Mouse (Mus musculus) embryo, embryonic 11 days (tissue): Measurements from ENCODE around the gene Ntpcr.

Experiments used
- DNase-seq: peaks from one replicate; pipeline ENCODE4 v3.0.0-alpha.2; 2015

Gene Ntpcr

DNA sequence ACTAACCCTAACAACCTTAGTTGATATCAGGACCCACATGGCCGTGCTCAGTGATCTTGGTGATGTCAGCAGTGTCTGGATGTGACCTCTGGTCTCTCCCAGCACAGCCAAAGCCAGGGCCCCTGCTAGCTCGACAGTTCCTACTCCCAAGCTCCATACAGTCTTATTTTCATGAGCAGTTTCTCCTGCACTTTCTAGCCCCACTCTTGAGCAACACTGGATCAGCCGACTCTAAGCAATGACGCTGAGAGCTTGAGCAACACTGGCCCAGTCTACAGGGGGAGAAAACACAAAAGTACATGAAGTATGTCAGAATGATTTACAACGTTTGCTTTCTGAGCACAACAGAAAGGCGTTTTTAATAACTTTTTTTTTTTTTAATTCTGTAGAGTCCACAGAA is 47.0 kb downstream of the Ntpcr start:
- no peak for DNase-seq

DNA sequence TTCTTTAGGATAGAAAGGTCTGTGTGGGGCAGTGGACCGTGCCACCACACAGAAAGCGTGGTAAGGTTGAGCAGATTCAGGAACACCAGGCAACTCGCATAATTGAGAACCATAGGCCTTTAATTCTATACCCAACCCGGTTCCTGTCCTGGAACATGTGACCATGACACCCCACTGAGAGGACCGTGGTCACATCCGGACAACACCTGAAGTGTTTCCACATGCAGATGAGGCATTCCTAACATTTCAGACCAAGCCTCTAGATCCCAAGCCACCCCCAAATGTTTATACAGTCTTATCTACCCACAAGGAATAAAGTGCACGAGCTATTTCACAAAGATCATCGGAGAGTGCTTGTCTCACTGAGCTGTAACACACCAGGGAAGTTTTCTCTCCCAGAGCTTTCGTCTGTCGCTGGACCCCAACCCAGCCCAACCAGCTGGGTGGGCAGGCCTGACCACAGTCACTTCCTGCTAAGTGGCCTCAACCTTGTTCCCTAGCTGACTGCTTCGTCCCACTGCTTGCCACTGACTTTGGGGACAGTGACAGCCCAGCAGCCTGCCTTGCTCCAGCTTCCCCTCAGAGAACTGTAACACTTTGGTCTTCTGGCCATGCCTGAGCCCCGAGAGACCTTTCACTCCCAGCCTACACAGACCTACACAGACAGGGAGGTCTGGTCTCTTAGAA is 47.9 kb downstream of the Ntpcr start:
- DNase-seq = no peak

DNA sequence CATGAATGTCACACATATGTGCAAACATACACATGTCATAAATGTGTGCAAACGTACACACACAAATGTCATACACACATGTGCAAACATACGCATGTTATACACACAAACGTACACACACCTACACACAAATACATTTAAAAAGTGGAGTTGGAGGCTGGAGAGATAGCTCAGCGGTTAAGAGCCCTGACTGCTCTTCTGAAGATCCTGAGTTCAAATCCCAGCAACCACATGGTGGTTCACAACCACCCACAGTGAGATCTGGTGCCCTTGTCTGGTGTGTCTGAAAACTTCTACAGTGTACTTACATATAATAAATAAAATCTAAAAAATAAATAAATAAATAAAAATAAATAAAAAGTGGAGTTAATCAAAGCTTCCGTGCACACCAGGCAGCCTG is 49.2 kb downstream of the Ntpcr start:
- no peak for DNase-seq

DNA sequence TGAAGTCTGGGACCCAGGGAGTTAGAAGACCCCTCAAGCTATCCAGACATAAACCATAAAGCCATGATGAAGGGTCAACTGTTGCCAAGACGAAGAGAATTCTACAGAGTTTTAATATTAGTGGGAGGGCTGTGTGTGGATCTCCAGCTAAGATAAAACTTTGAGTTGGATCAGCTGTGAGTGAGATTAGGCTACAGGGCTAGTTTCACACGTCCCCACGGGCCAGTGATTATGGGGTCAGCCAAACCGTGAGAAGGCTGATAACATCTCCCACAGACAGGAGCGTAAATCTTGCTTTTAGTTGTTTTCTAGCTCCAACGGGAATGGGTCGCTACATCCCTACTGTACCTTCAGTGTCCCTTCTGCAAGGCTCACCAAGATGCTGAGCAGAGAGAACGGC is 49.9 kb downstream of the Ntpcr start:
- no peak for DNase-seq

DNA sequence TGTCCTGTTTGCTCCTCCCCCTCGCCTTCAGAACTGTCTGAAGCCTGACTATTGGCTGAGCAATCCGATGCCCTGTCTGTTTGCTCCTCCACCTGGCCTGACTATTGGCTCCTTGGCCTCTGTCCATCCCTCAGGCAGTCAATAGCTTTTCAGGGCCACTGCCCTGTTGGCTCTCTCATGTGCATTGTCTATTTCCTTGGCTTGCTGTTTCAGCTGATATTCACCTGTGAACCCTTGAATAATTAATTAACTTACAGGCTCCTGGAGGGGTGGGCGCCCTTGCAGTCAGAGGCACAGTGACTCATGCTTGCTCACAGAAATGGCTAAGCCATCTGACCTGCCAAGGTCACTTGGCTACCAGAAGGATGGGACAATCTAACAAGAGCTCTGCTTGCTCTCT is 52.4 kb downstream of the Ntpcr start:
- DNase-seq = peak; percentile 26

DNA sequence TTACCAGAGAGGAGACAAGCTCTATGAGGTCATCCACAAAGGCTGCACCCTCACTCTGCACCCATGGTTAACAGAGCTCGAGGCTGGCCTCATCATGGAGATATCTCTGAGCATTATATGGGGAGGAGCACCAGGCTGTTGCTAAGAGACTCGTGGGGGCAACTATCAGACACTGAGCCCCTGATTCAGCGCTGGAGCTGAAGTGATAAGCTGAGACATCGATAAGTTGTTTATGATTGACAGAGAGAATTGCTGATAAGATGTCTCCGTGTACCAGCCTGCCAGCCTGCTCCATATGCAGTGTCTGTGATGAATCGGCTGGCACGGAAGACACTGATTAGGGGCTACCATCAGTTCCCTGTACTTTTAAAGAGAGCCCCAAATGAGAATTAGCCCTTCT is 57.1 kb downstream of the Ntpcr start:
- no peak for DNase-seq

DNA sequence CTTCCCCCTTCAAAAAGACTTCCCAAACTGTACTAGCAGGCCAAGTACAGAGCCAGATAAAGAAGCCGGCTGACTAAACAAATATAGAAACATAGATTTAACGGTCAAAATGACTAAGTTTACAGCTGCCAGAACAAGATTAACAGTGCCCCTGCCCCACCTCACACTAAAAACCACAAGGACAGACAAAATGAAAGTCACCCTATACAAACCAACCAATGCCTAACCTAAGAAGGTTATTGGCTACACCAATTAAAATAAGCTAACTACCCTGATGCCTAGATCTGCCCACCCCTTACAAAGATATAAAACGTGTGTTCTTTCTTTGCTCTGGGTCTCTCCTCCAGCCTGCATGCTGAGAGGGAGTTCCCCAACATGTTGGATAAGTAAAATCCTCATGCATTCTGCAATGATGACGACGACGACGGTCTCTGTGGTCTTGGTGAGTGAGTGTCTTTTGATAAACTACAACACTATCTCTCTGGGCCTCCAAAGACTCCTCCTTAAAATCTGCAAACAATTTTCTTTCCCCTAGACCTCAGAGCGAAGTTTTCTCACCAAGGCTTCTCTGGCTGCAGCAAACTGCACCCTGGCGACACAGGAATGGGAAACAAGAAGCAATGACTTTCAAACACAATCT is 63.2 kb downstream of the Ntpcr start:
- DNase-seq = no peak

DNA sequence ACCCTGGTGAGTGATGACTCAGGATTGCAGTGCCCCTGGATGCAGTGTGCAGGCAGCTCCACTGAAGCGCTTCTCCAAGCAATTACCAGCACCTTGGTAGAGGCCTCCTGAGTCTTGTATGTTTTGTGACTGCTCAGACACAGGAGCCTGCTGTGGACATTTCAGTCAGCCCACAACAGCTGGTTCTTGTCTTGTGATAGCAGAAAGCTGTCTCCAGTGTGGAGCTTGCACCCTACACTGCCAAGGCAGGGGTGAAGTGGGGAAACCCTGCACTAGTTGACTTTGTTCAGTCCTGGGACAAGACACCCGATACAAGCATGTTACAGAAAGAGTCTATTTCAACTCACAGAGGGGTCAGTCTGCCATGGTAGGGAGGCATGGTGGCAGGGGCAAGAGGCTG is 65.6 kb downstream of the Ntpcr start:
- no peak for DNase-seq

DNA sequence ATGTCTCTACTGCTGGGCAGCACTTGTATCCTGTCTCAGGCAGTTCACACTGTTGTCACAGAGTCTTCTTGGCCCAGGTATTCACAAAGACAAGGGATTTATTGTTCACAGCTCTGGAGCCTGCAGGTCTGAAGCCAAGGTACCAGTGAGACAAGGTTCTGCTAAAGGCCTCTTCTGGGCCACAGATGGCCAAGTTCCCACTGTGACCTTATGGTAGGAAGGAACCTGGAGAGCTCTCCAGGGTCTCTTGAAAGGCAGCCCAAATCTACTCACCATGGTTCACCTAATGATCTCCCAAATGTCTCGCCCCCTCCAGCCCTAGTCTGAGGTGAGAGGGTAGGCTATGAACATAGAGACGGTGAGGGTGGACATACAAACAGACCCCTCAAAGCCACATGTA is 67.2 kb downstream of the Ntpcr start:
- no peak for DNase-seq
